Mouse (Mus musculus): ENCODE measurements around the gene Lrrc38. TPM values are rescaled to one million over a fixed set of nuclear protein-coding genes. Genes with fewer than 3 reads are reported as not detected.

The Lrrc38 gene
- polyA plus RNA-seq, 1 experiment from 2014 or later, result not detected

GRCm38 (mm10) chr4:143411566-143412218 lies 62.1 kb downstream of the Lrrc38 start:
- H3K9ac ChIP-seq (ENCODE audit: low read depth, low read length), result no peak overlapping the region
- TF ChIP-seq CTCF (IDR thresholded peaks at IDR 0.05; ENCODE audit: low read depth), result no peak
- peak overlapping the region; percentile 57 for H3K4me3 ChIP-seq (ENCODE audit: low read depth, low read length)
- 70% methylated on average over 5 of the region's 5 CpGs for WGBS
- H3K4me1 ChIP-seq (replicated peaks; ENCODE audit: control insufficient read depth, insufficient read depth, low read length), result 0 out of 2 replicates have a peak, but pooled peaks cover 2% of the 10 kb centered on the region
- no peaks in the 10 kb centered on the region for H3K27me3 ChIP-seq (replicated peaks; ENCODE audit: control insufficient read depth, insufficient read depth, low read length)
- no peaks in the 10 kb centered on the region for H3K9me3 ChIP-seq (ENCODE audit: control insufficient read depth)
- peak overlapping the region; percentile 60 for H3K4me2 ChIP-seq (replicated peaks; ENCODE audit: low read depth)
- no peak overlapping the region for H3K27ac ChIP-seq (ENCODE audit: low read depth, low read length)
- H3K36me3 ChIP-seq (ENCODE audit: control insufficient read depth, insufficient read depth), result peaks cover 8% of the 10 kb centered on the region
- no peak for ATAC-seq

DNA sequence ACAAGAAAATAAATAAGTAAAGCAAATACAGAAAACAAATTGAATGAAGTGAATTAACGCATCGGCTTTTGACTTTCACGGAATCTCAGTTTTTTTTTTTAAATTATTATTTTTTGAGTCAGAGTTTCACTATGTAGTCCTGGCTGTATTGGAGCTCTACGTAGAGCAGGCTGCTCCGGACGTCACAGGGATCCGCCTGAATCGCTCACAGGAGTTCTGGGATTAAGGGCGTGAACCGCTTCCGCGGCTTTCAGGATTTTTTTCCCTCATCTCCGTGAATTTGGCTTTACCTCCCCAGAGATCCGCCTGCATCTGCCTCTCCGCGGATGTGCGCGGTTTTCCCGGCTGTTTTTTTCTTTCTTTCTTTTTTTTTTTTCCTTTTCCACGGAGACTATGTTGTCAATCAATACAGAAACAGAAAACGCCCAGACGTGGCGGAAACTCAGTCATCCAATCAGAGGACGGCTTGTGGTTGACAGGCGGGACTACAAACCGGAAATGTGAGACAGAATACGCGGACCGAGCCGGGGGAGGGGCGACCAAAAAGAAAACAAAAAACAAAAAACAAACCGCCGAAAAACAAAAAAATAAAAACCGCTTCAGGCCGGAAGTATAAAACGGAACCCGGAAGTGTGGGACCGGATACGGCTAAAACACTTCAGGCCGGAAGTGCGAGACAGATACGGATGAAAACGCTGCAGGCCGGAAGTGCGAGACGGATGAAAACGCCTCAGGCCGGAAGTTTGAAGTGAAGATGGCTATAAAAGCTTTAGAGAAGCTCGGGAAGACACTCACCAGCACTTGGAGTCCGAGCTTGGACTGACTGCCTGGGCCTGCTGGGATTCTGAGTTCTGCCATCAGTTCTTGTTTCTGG lies 62.9 kb downstream of the Lrrc38 start, which contains the start of gene Pramef8:
TSS of gene Pramef8 (plus strand) at position 208 of the 874 bp plus-strand sequence.
- Histone ChIP-seq H3K27ac (ENCODE audit: low read depth, low read length) (peak within 1 kb of the TSS; percentile 75), H3K27me3 (replicated peaks; ENCODE audit: control insufficient read depth, insufficient read depth, low read length) (no peaks in the 10 kb centered on the region), H3K9me3 (ENCODE audit: control insufficient read depth) (no peaks in the 10 kb centered on the region), H3K9ac (ENCODE audit: low read depth, low read length) (peak within 1 kb of the TSS; percentile 60), H3K4me3 (ENCODE audit: low read depth, low read length) (peak within 1 kb of the TSS; percentile 57), H3K4me1 (replicated peaks; ENCODE audit: control insufficient read depth, insufficient read depth, low read length) (0 out of 2 replicates have a peak, but pooled peaks cover 2% of the 10 kb centered on the region), H3K36me3 (ENCODE audit: control insufficient read depth, insufficient read depth) (peaks cover 16% of the 10 kb centered on the region), H3K4me2 (replicated peaks; ENCODE audit: low read depth) (peak within 1 kb of the TSS; percentile 69)
- no peak for TF ChIP-seq CTCF (IDR thresholded peaks at IDR 0.05; ENCODE audit: low read depth)
- WGBS, result under 1% methylated on average over 50 of the region's 50 CpGs
- peak; percentile 97 for ATAC-seq

- no peak overlapping the region for H3K27ac ChIP-seq (ENCODE audit: low read depth, low read length)
- no peak overlapping the region for H3K9ac ChIP-seq (ENCODE audit: low read depth, low read length)
- whole genome bisulfite sequencing, result 100% methylated on average over 1 of the region's 1 CpGs
- peaks cover 28% of the 10 kb centered on the region for H3K36me3 ChIP-seq (ENCODE audit: control insufficient read depth, insufficient read depth)
- ATAC-seq, result no peak
- H3K4me1 ChIP-seq (replicated peaks; ENCODE audit: control insufficient read depth, insufficient read depth, low read length), result 0 out of 2 replicates have a peak, but pooled peaks cover 2% of the 10 kb centered on the region
- no peaks in the 10 kb centered on the region for H3K27me3 ChIP-seq (replicated peaks; ENCODE audit: control insufficient read depth, insufficient read depth, low read length)
- no peak for TF ChIP-seq CTCF (IDR thresholded peaks at IDR 0.05; ENCODE audit: low read depth)
- no peak overlapping the region for H3K4me3 ChIP-seq (ENCODE audit: low read depth, low read length)
- no peaks in the 10 kb centered on the region for H3K9me3 ChIP-seq (ENCODE audit: control insufficient read depth)
- no peak overlapping the region for H3K4me2 ChIP-seq (replicated peaks; ENCODE audit: low read depth)
These were observed 64.1 kb downstream of the Lrrc38 start for GRCm38 (mm10) chr4:143413621-143414020.

- H3K9me3 ChIP-seq (ENCODE audit: control insufficient read depth), result no peaks in the 10 kb centered on the region
- no peak overlapping the region for H3K9ac ChIP-seq (ENCODE audit: low read depth, low read length)
- H3K4me2 ChIP-seq (replicated peaks; ENCODE audit: low read depth), result no peak overlapping the region
- 96% methylated on average over 3 of the region's 3 CpGs for WGBS
- TF ChIP-seq CTCF (IDR thresholded peaks at IDR 0.05; ENCODE audit: low read depth), result no peak
- H3K4me3 ChIP-seq (ENCODE audit: low read depth, low read length), result no peak overlapping the region
- ATAC-seq, result no peak
- H3K27me3 ChIP-seq (replicated peaks; ENCODE audit: control insufficient read depth, insufficient read depth, low read length), result no peaks in the 10 kb centered on the region
- peaks cover 33% of the 10 kb centered on the region for H3K36me3 ChIP-seq (ENCODE audit: control insufficient read depth, insufficient read depth)
- H3K4me1 ChIP-seq (replicated peaks; ENCODE audit: control insufficient read depth, insufficient read depth, low read length), result 0 out of 2 replicates have a peak, but pooled peaks cover 2% of the 10 kb centered on the region
- H3K27ac ChIP-seq (ENCODE audit: low read depth, low read length), result no peak overlapping the region
These were observed 64.6 kb downstream of the Lrrc38 start for GRCm38 (mm10) chr4:143414121-143414520.

Other genes starting within 250 kb of the Lrrc38 start
- 4.0 and 4.6 TPM in 2 replicates for gene Prdm2, start 136.8 kb upstream of the Lrrc38 start, polyA plus RNA-seq (2015; fragmentation: Nextera tagmentation; extraction: Ambion mirVana)
- 18.1 and 18.5 TPM in 2 replicates for gene Pdpn, start 50.2 kb upstream of the Lrrc38 start, polyA plus RNA-seq (2015; fragmentation: Nextera tagmentation; extraction: Ambion mirVana)
- not detected in 2 replicates for gene Pramel1, start 44.7 kb downstream of the Lrrc38 start, polyA plus RNA-seq (2015; fragmentation: Nextera tagmentation; extraction: Ambion mirVana)
- 5.0 and 6.0 TPM in 2 replicates for gene Pramef8, start 62.7 kb downstream of the Lrrc38 start, polyA plus RNA-seq (2015; fragmentation: Nextera tagmentation; extraction: Ambion mirVana)
- not detected in 2 replicates for gene Oog4, start 100.6 kb downstream of the Lrrc38 start, polyA plus RNA-seq (2015; fragmentation: Nextera tagmentation; extraction: Ambion mirVana)
- gene Gm13043, start 161.6 kb downstream of the Lrrc38 start, polyA plus RNA-seq (2015; fragmentation: Nextera tagmentation; extraction: Ambion mirVana), result not detected in 2 replicates
- gene Gm13040, start 186.2 kb downstream of the Lrrc38 start, polyA plus RNA-seq (2015; fragmentation: Nextera tagmentation; extraction: Ambion mirVana), result not detected in 2 replicates
- not detected in 2 replicates for gene BC080695, start 201.9 kb downstream of the Lrrc38 start, polyA plus RNA-seq (2015; fragmentation: Nextera tagmentation; extraction: Ambion mirVana)
- not detected in 2 replicates for gene Gm13057, start 202.0 kb downstream of the Lrrc38 start, polyA plus RNA-seq (2015; fragmentation: Nextera tagmentation; extraction: Ambion mirVana)

Data from intestine, postnatal 0 days (tissue).